Mouse (Mus musculus) right cerebral cortex, postnatal 14 days (tissue): ENCODE measurements around the gene Adcy1.
"Not testable (repeated sequence)": the region's sequence is repeated elsewhere in the genome, so short reads cannot be mapped to it uniquely, and the experiment has no call there.

Experiments
- DNase-seq: peaks from one replicate; pipeline ENCODE4 v3.0.0; 2022

Adcy1 gene

DNA sequence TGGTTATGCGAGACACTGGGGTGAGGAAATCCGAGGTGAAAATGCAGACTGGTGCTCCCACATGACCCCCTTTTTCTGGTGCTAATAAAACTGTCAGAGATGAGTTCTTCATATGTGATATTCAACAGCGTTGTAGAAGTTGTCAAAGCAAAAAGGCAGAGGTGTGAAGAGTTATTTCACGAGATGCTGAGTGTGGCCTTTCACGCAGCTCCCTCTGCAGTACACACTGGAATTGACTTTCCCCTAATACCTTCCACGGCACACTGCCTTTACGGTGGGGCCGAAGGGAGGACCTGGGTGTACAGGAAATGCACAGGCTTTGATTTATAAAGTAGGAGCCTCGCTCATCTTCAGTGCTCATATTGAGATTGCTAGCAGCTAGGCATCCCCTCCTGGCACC lies 129.8 kb downstream of the Adcy1 start:
- no peak for DNase-seq

DNA sequence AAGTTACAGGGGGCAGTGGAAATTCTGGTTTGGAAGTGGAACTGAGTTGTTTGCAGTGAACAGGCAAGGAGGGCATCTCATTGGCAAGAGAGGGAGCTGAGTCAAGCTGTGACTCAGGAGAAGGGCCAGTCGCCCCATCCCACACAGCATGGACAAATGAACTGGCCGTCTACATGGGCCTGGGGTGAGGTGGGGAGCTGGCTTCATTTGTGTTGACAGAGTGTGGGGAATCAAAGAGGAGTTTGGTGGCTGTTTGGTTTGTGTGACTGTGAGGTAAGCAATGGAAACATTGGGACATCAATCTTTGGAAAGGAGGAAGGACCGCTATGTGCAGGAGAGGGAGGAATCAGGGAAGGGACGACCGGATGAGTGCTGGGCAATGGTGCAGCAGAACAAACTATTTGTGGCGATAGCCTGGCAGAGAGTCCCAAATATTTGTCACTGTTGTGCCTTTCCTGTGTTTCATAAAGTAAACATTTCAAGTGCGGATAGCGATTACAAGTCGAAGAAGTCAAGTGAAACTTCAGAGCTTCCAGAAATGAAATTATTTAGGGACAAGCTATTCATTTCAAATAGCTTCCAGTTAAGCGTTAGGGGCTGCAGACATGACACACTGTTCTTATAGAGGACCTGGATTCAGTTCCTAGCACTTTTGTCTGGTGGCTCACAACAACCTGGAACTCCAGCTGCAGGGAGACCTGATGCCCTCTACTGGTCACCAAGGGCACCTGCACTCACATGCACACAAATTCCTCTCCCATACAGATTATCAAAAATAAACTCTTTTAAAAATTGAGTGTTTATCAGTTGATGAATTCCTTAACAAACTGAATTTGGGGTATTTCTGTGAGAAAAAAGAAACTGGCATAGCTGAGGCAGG lies 131.4 kb downstream of the Adcy1 start:
- DNase-seq = no peak

DNA sequence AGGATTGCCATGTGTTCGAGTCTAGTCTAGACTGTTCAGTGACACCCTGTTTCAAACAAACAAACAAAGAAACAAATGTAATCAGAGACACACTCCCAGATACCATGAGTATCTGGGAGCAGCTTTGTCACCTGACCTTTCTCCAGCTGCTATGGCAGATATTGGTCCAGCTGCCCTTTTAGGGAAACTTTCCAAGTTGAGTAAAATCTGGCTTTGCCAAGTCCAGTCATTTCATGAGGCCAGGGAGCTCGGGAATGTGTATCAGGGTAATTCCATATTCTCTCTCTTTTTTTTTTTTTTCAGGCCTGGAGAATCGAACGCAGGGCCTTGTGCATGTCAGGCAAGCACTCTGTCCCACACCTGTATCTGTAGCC lies 132.0 kb downstream of the Adcy1 start:
- no peak for DNase-seq

DNA sequence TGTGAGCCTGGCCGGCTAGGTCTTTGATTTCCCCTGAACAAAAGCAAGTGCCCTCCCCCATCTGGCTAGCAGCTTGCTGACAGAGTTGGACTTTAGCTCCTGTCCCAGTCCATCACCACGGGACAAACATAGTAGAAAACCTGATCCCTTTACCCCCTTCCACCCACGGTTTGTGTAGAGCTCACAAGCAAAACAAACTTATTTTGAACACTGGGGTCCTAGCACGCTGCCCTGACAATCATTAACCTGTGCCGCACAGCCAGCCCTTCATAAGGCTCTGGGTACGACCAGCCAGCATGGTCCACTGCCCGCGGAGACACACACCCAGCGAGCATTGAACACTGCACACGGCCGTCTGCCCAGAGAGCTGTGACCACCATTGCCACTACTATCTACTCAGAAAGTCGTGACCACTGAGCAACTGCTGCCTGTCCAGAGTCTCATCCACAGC lies 134.2 kb downstream of the Adcy1 start, which contains the start of gene Igfbp1:
Gene Igfbp1 (plus strand): TSS at position 292 of the 451 bp plus-strand sequence.
- DNase-seq = no peak

DNA sequence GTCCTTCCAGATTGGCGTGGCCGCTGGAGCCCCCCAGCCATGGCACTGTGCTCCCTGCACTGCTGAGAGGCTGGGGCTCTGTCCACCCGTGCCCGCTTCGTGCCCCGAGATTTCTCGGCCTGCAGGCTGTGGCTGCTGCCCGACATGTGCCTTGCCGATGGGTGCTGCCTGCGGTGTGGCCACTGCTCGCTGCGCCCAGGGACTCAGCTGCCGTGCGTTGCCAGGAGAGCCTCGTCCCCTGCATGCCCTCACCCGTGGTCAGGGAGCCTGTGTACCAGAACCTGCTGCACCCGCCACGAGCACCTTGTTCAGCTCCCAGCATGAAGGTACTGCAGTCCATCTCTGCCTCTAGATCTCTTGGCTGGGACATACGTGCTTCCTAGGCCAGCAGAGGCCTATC lies 134.7 kb downstream of the Adcy1 start:
- no peak for DNase-seq

DNA sequence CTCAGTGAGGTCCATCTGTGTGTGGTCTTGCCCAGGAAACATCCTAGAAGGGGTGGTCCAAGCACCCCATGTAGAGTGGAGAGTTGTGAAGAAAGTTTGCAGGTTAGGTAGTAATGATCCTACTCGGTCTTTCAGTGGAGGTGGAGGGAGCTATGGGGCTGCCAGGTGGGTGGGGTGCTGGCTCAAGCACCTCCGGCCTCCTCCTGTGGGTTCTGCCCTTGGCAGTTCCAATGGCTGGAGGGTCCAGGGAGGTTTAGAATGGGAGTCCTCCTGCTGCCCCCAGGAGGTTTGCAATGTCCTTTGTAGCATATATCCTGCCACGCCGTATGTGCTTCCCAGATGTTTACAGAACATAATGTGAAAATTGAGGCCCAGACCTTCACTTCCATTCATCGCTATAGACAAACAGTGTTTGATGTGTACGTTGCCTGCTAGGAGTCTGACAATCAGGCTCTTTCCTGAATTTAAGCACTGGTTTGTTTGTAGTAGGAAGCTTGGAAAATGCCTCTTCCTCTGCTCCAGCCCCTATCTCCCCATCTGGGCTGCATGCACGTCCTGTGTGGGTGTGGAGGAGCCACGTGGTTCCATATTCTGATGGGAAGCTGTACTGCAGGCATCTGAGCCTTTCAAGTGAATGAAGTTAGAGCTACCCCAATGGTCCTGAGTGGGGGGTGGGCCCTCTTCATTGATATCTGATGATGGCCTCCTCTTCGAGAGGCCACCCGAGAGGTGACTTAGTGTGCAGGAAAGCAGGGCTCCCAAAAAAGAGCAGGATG lies 135.4 kb downstream of the Adcy1 start:
- no peak for DNase-seq

DNA sequence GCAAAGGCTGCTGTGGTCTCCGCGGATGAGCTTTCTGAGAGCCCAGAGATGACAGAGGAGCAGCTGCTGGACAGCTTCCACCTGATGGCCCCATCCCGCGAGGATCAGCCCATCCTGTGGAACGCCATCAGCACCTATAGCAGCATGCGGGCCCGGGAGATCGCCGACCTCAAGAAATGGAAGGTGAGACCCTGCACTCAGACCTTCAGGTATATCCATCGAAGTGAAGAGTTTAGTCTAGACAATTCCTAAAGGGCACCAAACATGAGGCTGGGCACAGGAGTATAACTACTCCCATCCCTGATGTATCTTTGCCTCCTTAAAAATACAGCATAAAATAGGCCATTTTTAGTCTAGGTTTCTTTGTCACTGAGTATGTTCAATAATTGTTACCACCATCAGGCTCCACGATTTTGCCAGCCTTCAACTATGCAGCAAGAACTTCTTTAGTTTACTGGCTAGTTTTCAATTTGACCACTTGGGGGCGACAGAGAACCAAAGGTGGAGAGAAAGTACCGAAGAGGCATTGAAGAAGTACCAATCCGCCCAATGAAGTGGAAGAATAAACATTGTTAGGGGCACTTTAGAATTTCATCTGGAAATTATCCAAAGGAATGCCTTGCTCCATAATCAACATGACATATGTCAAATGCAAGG lies 136.6 kb downstream of the Adcy1 start:
- peak; percentile 57 for DNase-seq

DNA sequence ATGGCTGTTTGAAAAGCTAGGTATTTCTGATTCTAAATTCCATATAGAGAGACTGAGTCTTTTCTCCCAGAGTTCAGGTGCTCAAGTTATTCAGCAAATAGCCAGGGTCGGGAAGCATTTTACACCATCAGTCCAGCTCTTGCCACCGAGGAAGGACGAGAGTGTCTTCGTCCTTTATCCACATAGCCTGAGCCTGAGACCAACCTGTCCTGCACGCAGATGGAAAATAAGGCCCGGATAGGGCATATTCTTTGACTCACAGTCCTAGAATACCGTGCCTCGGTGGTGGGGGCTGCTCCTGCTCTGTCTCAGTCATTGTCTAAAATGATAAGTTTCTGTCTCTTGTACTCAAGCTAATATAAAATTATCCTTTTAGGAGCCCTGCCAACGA lies 137.1 kb downstream of the Adcy1 start:
- no peak for DNase-seq

DNA sequence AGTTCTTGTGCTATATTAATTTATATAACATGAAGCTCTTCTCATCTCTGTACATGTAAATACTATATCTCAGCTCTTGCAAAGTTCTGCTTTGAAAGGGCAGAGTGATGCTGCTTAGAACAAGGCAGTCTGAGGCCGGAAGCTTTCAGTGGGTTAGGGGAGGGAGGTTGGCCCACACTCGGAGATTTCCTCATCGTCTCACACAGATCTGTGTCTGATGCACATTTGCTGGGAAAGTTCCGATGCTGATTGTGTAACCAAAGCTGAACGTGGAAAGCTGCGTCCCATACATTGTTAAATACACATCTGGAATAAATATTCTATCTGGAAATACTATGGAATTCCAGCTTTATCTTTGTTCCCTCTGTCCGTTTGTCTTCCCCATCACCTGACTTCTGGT lies 138.9 kb downstream of the Adcy1 start:
- DNase-seq = no peak

DNA sequence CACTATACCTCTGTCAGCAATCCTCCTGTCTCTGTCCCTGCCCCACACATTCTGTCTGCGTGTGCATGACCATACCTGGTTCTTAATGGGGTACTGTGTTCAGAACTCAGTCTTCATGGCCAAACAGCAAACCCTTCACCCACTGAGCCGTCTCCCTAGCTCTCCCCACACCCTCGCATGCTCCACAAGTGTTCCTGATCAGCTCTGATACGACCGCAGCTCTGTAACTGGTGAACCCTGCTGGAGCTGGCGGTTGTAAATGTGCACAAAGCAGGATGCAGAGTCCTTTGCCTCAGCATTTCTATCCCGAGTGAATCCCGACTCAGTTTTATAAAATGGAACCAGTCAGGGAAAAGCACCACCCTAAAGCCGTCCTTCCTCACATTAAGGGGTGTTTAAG lies 140.6 kb downstream of the Adcy1 start:
- no peak for DNase-seq

DNA sequence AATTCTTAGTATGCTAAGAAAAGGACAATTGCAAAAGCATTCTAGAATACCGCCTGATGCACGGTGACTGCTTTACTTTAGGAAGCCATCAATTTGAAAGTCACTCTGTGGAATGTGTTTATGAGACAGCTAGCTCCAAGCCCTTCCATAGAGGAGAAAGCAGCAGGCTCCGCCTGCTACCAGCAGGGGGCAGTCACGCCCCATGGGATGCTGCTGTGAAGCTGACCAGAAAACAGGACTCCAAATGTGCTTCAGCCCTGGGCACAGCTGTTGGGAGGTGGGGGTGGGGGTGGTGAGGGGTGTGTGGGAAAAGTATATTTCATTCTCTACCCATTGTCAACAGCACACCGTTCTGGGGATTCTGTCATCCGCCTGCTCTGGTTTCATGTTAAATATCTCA lies 147.1 kb downstream of the Adcy1 start:
- DNase-seq = peak; percentile 76

DNA sequence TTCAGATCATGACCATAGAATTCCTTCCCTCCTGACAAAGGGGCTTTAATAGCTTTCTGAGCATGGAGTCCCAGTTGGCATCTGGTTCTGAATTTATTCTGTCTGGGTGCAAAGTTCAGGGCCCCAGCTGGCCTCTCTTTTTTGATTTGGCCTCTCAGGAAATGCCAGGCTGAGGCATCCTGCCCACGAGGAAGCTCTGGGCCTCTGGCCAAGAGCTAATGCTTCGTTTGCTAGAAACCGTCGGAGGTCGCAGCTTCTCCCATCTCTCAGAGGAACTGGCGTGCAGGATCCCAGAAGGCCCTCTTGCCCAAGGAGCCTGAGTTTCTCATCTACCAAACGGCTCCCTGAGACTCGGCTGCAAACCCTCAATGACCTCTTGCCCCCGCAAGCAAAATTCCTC lies 147.9 kb downstream of the Adcy1 start:
- no peak for DNase-seq

DNA sequence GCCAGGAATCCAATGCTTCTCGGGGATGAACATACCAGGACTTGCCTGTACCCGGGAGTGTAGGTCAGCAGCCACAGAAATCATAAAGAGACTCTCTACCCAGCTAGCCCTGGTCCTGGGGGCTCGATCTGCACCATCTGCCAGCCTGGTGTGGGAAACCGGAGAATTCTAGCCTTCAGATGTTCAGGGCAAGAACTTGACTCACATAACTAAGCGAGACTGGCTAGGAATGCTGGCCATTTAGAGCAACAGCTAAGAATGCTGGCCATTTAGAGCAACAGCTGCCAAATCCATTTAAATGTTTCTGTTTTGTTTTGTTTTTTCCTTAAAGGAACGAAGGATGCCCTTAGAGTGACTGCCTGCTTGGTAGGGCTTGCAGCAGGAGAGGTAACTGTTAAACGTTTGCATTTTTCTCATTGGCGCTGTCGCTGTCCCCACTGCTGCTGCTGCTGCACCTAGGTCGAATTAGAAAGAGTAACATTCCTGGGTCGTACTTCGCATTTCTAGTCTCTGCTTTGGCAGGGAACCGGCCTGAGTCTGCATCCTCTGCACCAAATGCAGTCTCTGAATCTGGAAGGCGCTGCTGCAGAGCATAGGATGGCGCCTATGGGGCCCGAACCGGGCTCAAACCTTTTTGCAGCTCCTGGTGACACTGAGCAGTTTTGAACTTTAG lies 149.0 kb downstream of the Adcy1 start:
- no peak for DNase-seq

DNA sequence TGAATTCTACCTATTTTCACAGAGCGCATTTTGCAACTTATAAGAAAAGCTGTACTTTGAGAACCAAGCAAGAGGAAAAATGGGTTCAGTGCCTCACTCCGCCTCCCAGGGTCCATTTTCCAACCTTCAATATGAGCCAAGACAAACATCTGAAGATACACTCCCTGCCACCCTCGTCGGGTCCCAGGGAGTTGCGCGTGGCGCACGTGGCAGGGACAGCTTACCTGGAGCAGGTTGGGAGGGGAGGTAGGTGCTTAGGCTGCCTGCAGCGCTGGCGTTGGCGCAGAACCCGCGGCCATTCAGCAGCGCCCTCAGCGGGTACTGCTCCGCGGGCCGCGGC lies 149.8 kb downstream of the Adcy1 start:
- DNase-seq = no peak

DNA sequence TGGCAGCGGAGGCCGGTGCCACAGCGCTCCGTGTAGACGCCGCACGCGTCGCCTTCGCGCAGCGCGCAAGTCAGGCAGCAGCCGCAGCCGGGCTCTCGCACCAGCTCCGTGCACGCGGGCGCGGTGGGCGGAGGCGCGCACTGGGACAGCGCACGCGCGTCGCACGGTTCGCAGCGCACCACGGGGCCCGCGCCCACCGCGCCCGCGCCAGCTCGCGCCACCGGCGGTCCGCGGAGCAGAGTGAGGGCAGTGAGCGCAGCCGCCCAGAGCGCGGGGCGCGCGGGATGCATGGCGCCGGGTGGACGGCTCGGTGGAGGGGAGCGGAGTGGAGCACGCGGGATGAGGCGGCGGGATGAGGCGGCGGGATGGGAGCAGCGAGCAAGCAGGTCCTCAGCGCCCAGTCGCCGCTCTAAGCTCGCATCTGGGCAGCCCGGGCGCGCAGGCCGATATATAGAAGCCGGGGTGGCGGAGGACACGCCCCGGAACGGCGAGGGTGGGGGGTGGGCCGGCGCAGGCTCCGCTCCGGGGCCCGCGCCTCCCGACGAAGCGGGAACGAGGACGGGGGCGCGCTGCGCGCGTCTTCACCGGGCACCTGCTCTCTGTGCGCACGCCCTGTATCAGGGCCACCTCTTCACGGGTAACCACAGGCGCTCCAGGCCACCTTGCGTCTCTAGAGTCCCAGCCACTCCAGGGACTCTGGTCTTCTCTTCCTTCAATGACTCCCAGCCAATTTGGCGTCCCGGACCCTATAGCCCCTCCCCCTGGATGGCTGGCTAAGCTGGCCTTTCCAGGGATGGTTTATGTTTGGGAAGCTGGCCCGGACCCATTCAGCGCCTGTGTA lies 150.4 kb downstream of the Adcy1 start, which contains the start of gene Igfbp3:
Gene Igfbp3 (minus strand): TSS at position 423 of the 841 bp plus-strand sequence.
- DNase-seq = peak; percentile 85

DNA sequence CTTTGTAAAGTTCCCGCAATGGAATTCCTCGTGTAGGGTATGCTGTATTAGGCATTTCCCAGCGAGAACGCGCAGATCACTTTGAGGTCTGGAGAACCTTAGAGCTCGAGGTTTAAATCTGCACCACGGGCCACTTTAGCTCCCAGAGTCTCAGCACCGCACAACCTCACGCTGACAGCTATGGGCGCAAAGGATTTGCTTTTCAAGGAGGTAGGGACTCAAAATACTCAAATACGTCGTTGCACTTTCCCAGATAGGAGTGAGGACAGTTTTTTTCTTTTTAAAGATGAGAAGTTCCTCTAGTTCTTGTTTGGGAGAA lies 151.0 kb downstream of the Adcy1 start:
- no peak for DNase-seq

DNA sequence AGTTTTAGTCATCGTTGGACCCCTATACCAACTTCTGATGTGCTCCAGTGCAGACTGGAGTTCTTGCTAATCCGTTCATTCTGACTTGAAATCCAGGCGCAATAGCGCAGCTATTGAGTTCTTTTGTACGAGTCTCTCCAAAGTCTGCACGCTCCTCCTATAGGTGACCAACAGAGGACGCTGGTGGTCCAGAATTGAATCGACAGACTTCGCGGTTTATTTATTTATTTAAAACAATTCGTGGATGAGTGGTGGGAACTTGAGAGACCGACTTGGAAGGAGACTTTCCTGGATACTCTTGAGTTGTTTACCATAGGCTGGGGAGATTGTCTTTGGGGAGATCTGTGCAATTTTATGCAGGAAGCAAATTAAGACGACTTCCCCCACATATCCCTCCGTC lies 151.5 kb downstream of the Adcy1 start:
- peak; percentile 68 for DNase-seq

DNA sequence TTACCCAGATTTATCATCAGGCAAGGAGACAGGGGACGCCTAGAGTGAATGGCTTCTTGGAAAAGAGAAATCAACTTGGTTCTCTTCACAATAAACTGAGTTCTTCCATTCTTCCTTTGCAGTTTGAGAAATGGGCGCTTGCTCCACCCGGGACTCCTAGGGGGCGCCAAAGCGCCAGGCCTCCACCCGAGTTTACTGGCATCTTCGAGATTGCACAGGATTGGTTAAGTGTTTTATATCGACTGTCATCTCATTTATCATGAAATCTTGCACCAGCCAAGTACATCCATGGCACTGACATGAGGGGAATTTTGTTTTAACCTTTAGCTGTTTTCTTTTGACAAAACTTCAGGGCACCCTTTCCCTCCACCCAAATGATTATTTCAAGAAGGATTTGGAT lies 152.4 kb downstream of the Adcy1 start:
- peak; percentile 78 for DNase-seq

DNA sequence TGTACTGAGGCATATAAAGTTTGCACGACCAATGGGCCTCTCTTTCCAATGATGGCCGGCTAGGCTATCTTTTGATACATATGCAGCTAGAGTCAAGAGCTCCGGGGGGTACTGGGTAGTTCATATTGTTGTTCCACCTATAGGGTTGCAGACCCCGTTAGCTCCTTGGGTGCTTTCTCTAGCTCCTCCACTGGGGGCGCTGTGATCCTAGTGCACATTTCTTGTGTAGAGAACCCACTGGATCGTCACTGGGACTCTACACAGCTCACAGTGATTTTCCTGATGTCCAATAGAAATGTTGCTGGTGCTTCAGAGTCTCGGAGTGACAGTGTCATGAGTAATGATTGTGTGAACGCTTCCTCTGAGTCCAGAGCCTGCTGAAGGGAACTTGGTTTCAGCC lies 158.5 kb downstream of the Adcy1 start:
- DNase-seq = not testable (repeated sequence)

DNA sequence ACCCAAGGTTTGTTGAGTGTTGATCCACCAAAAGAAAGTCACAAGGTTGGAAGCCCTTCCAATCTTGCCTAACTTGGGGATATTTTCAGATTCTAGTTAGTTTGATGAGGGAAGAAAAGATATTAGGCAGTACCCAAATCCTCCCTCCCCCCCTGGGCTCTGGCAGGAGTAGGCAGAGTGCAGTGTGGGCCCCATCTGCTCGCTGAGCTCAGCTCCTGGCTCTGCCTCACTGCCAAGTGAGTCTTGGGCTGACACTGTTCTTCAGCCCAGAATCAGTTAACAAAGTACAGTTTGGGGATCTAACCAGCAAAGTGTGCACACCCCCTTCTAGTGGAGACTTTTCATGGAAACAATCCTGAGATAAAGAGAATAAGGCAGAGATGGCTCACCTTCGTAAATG lies 162.9 kb downstream of the Adcy1 start:
- peak; percentile 27 for DNase-seq

DNA sequence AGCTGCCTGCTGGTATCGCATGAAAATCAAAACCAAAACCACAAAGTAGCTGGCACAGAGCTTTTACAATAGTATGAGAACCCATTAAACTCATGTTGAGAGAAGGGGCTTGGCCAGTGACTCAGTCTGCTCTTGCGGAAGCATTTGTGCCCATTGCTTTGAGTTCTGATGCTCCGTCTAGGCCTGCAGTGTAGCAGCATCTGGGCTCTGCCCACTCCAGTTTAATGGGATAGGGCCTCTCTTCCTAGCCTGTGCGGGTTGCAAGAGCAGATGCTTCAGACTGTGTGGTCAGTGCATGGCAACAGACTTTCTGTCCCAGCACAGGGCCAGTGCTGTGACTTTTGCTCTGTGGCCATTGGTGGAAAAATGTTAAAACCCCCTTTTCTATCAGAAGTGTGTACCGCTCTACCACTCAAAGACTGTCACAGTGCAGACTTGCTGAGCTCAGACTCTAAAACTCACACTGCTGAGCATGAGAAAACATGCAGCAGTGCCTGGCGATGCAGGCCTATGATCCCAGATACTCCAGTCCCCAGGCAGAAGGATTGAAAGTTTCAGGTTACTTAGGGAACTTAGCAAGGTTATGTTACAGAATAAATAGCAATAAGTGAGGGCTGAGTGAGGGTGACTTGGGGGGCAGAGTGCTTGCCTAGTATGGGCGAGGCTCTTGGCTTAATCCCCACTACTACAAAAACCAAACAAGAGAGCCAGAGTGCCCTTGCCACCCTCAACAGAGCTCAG lies 163.7 kb downstream of the Adcy1 start:
- DNase-seq = no peak

DNA sequence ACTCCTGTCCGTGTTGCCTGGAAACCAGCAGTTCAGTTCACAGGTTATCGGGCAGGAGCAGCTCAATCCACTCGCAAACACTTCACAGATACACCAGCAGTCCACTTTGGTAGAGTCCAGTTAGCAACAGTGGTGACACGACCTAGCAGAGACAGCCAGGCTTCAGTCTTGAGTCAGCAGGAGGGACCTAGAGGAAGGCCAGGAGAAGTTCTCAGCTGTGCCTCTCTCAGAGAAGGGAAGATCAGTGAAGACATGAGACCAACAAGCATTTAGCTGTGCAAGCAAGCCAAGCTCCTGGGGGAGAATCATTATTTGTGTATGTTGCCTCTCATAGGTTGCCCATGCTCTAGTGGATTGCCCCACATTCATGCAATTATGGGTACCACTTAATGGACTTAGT lies 164.8 kb downstream of the Adcy1 start:
- DNase-seq = no peak
